Mouse (Mus musculus) G1E (cell line): Measurements from ENCODE around the gene Mical3.

ENCODE experiments used
- CTCF ChIP-seq: IDR thresholded peaks from 2 replicates; pipeline ENCODE4 v1.5.1; 2012; ENCODE audit warnings: low read depth, low read length, inconsistent platforms, mixed read lengths
- GATA2 ChIP-seq: IDR thresholded peaks from 2 replicates; pipeline ENCODE4 v1.6.1; 2012; ENCODE audit warnings: low read depth, low read length, inconsistent platforms, borderline replicate concordance

GRCm38 (mm10) chr6:120976097-120976496 is 154.7 kb downstream of the Mical3 start:
- TF ChIP-seq CTCF (no peak), GATA2 (no peak)
